Mouse (Mus musculus): ENCODE measurements around the gene Hacd2.
A peak's percentile ranks its signal among the peaks of the same experiment; 100 is the strongest.

Hacd2 gene

DNA sequence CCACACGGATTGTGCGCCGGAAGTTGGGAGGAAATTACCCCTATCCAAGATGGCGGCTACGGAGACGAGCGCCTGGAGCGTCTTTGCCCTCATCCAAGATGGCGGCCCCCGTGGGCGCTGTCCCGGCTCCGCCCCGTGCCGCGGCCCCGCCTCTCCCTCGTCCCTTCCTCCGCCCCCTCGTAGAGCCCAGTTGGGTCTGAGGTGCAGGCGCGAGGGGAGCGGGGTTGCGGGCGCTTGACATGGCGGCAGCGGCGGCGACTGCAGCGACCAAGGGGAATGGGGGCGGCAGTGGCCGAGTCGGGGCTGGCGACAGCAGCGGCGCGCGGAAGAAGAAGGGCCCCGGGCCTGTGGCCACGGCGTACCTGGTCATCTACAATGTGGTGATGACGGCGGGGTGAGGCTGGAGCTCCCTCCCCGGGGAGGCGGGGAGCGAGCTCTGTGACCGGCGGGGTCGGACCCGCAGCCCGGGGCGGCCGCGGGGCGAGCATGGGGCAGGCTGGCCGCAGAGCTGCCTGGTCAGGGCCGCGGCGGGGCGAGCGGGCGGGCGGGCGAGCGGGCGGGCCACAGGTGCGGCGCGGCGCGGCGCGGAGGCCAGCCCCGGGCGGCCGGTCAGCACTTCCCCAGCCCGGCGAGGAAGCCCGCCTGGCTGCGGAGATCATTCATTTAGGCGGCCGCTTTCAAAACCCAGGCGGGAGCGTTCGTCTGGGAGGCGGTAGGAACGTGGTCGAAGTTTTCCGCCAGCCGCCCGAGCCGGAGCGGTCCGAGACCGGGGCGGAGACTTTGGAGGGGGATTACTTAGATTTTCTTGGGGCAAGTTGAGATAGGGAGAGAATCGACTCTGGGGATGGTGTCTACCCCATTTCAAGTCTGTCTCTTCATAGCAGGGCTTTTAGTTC, at the start of gene Hacd2:
Gene Hacd2, plus strand, starts transcription at position 187 of the 896 bp plus-strand sequence.
- DNase-seq (ENCODE audit: low spot score in 2 of 2) = peak; percentile 87 to 95

DNA sequence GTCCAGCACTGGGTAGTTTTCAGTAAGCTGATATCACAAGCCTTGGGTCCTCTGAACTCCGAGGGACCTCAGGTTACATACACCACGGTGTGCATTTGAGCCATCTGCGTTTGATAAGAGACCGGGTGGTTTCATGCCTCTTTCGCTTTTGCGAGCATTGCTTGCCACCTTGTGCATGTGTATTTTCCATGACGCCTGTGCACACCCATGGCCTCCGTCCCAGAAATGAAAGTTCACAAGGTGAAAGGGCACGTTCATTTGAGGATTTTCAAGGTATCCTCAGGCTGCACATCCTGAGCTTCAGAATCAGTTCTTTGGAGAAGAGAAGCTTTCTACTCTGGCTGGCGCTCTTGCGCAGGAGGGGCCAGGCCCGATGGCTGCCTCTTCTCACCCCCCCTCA, 49.8 kb upstream of the Hacd2 start:
- DNase-seq (ENCODE audit: low spot score in 2 of 2) = no peak

DNA sequence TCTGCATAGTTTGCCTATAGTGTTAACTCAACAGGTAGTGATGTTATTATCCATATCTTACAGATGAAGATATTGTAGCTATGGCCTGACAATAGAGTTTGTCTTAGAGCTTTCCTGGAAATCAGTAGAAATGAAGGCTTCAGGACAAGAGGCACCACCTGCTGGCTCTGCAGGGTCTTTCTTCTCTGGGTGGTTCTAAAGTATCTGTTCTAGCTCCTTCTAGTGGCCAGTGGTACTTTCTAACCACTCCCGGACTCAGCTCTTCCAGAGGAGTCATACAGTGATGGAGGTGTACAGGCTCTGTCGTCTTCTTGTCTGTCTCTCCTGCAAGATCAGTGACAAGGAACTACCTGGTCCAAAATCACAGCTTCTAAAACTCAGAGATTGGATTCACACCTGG, 46.7 kb upstream of the Hacd2 start:
- DNase-seq (ENCODE audit: low spot score in 2 of 2) = no peak

DNA sequence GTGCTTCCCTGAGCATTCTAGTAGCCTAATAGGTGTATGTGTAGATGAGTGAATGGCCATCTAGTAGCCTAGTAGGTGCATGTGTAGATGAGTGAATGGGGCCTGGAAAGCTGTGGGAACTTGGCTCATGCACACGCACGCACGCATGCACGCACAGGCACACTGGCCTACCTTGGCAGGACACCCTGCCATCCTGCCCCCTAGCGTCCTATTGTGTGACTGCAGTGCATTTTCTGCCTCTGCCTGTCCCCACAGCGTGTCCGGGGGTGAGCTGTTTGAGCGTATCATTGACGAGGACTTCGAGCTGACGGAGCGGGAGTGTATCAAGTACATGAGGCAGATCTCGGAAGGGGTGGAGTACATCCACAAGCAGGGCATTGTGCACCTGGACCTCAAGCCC, 45.6 kb upstream of the Hacd2 start:
- peak in 1 of 2 experiments; percentile 28 for DNase-seq (ENCODE audit: low spot score in 2 of 2)

DNA sequence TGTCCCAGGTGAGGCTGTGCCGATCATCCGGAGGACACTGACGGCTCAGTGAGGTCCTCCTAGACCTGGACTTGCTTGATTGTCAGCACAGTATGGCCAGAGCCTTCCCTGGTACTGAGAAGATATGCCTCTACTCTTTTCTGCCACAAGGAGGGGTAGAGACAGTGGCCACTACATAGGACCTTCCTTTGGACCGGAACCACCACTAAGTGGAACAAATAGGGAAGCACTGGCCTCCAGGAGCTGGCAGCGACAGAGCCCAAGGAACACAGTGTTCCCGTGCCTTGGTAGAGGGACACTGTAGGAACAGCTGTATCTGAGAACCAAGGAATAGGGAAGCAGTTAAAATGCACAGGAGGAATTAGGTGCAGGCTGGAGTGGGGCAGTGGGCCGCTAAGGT, 44.2 kb upstream of the Hacd2 start:
- DNase-seq (ENCODE audit: low spot score in 2 of 2) = no peak

DNA sequence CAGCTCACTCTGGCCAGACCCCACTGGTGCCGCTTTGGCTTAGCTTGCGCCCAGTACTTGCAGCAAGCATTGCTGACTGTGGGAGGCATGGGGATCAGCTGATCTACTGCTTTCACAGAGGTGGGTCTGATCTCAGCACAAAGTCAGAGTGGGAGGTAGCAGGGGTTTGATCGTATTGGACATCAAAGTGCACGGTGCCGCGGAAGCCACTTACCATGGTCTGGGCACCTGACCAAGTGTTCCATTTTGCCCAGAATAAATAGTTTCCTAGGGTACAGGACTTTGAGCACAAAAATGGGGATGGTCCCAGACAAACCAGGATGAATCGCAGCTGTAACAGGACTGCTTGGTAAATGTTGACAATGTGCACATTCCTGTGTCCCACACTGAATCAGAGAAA, 41.2 kb upstream of the Hacd2 start:
- no peak for DNase-seq (ENCODE audit: low spot score in 2 of 2)

DNA sequence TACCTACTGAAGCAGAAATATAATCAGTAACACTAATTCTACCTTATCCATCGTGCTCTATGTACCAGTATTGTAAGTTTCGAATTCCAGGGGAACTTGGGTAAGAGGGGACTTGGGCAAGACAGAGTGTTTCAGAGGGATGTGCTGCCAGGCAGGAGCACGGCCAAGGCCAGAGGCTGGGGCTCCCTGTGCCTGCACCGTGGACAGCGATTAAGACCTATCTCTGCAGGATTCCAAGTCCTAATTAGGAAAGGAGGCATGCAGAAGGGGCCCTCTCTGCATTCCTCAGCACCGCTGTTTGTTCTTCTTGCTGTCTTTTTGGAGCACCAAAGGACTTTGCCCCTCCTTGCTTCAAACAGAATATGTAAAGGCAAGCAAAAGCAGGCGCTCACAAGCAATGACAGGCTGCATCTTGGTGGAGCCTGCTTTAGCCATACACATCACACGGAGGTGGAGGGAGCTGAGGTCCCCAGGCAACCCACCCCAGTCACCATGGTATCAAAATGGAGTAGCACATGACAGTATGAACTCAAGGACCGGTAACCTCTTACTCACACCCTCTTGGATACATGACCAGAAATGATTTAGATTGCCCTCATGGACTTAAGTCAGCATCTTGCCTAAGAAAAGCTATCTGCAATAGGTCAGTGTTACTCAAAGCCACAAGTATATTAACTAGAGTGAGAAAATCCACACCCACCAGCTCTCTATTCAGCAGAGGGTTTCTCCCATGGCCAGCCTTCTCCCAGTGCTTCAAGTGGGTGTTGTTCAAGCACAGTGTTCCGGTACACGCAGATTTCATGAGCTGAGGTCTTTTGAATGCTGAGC, 37.8 kb upstream of the Hacd2 start:
- DNase-seq (ENCODE audit: low spot score in 2 of 2) = no peak

DNA sequence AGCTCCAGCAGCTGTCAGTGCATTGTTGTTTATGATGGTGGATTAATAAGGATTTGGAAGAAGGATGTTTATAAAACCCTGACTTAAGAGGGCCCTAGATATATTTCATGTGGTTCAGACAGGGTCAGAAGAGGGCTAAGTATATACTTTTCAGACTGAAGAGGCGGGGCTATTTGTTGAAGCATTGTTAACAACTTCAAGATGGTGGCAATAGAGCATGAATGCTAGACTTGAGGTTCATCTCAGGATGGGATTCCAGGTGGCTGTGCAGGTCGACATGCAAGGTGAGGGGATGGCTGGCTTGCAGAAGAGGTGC, 37.2 kb upstream of the Hacd2 start:
- DNase-seq (ENCODE audit: low spot score in 2 of 2) = no peak

DNA sequence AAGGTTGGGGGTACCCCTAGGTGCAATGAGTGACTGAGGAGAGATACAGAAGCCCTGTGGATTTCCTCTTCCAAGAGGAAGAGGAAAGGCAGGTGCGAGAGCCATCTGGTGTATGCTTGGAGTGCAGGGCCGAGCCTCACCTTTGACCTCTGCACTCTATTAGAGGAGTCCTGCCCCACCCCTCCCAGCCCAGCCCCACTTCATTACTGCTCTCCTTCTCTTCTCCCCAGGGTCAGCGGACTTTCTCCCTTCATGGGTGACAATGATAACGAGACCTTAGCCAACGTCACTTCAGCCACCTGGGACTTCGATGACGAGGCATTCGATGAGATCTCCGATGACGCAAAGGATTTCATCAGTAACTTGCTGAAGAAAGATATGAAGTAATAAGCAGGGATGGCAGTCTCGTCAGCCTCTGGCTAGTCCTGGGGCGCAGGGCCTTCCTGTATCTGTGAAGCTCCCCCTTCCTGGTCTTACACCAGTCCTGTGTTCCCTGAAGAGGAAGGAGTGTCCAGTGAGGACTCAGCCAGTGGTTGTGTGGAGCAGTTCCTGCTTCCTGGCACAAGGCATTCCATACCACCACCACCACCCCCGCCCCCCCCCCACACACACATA, 35.9 kb upstream of the Hacd2 start:
- DNase-seq (ENCODE audit: low spot score in 2 of 2) = no peak

DNA sequence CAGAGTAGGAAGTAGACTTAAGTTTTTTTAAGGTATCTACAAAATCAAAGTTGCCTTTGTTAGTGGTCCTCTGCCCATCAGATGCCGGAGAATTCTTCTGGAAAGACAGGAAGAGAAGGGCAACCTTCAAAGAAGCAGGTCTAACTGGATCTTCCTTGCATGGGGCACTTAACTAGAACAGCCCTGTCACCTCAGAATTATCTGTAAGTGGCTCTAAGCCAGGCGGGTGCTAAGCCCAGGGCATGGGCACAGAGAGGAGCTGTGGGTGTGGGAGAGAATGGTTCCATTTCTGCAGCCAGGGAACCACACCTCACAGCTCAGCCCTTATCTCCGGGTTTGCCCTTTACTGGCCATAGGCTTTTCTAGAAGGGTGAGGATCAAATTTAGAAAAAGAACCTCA, 30.9 kb upstream of the Hacd2 start:
- DNase-seq (ENCODE audit: low spot score in 2 of 2) = no peak

DNA sequence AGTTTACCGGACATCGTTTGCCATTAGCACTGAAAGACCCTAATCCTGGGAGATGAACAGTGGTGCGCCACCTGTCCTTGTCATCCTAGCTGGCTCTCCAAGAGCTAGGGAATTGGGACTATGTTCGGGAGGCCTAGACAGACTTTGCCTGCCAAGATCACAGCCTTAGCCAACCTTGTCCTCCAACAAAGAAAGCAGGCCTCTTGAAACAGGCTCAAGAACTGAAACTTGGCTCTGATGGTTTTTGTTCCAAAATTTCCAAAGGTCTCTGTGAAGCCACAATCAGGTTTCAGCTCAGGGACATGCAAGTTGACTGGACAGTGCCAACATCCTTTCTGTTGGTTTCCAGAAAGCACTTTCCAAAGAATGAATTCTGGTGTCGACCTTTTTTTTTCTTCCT, 29.4 kb upstream of the Hacd2 start:
- DNase-seq (ENCODE audit: low spot score in 2 of 2) = no peak

DNA sequence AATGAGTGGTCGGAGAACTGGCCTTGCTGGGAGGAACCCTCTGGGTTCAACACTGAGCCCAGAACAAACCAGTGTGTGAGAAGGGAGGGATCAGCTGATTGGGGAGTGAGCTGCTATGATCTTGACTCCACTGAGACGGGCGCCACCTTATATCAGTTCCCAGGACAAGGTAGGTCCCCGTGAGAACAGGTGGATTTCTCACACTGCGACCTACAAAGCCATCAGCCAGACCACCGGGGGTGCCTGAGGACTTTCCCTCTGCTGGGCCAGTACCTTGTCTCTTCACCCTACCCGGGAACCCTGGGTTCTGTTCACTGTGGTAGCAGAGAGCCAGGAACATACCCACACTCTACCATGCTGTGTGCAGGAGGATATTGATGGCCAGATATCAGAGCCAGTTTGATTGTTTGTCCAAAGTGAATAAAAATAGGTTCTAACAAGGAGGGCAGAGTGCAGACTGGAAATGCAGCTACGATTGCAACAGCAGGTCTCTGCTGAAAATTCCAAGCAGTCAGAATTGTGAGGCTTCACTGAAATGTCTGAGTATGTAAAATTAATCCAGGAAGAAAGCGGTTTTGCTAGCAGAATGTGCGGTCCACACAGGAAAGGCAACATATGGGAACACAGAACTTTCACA, 28.4 kb upstream of the Hacd2 start:
- no peak for DNase-seq (ENCODE audit: low spot score in 2 of 2)

DNA sequence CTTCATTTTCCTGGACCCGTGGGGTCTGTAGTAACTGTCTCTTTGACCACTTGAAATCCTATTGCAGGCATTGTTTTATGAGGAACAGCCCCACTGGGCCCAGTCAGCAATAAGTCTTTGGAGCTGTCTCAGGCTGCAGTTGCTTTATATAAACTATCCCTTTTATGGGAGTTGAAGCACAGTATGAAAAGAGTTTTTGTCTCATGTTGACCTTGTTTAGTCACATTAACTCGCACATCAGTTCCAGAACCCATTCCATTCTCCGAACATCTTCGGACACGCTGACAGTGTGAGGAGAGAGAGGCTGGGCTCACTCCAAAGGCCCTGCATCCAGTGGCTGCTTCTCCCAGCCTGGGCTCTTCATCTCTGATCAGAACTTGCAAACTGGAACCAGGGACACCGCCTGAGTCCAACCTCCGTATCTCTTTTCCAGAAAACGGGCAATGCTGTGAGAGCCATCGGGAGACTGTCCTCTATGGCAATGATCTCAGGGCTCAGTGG, 27.5 kb upstream of the Hacd2 start:
- DNase-seq (ENCODE audit: low spot score in 2 of 2) = no peak

DNA sequence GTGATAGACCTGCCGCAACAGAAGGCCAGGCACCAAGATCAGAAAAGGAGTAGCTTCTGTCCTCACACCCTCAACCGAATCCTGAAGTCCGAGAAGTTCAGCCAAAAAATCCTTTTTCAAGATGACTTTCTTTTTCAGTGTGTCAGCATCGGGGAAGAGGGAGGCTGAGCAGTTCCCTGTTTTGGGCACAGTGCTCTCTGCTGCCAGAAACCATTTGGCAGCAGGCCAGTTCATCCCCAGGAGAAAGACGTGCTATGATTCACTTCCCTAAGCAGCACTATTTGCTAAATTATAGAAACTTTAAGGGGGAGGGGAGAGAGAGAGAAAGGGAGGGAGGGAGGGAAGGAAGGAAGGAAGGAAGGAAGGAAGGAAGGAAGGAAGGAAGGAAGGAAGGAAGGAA, 26.1 kb upstream of the Hacd2 start:
- DNase-seq (ENCODE audit: low spot score in 2 of 2) = peak in 1 of 2 experiments; percentile 29

DNA sequence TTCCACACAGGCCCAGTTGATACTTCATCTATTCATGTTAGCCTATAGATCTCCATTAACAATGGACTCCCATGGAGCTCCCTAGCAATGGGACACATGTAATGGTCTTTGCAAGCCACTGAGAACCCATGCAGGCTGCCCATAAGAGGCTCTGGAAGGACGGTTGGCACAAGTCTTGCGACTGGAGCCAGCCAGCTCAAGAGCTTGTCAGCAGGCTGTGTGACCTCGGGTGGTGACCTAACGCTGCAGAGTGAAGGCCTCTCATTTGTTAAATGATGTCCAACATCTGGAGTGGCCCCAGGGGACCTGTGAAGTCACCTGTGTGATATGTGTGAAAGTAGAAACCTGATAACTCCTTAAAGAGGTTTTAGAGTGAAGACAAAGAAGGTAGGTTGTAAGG, 25.2 kb upstream of the Hacd2 start:
- DNase-seq (ENCODE audit: low spot score in 2 of 2) = no peak

DNA sequence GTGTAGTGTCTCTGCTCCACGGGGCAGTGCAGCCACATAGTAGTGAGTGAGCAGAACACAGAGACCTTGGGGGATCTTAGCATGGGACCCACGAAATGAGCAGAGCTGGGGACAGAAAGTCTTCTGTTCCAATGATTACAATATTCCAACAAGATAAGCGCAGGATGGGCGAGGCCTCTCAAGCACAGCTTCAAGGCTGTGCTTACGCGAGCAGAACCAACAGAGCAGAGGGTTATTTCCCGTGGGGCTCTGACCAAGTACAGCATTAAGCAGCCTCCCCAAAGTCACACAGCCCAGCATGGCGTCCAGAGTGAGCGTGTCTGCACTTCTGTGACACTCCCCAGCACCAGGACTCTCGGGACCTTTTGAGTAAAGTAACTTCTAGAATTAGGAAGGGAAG, 24.7 kb upstream of the Hacd2 start:
- no peak for DNase-seq (ENCODE audit: low spot score in 2 of 2)

DNA sequence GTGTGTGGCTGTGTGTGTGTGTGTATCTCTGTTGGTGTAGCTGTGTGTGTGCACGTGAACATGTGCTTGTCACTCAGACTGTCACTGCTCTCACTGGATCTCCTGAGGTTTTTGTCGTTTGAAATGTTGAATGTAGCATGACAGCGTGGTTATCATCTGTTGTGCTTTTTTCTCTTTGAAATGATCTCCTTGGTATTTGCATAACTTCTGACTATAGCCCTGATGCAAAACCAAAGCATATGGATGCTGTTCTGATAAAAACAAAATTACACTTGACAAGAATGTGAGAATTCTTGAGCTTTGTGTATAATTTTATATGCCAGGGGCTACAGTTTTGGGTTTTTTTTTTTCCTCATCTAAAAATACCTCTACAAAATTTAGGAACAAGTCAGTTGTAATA, 23.2 kb upstream of the Hacd2 start:
- DNase-seq (ENCODE audit: low spot score in 2 of 2) = no peak

DNA sequence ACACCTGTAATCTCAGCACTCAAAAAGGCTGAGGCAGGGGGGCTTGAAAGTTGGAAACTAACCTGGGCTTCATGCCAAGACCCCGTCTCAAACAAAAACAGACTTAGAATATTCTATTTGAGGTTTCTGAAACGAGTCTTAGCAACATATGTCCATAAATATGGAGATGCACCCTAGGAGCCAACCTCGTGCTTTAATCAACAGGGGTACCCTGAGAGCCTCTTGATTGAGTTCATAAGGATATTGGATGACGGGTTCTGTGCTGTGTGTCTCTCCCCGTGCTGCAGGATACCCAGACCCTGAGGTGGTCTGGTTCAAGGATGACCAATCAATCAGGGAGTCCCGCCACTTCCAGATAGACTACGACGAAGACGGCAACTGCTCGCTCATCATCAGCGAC, 22.2 kb upstream of the Hacd2 start:
- no peak for DNase-seq (ENCODE audit: low spot score in 2 of 2)

DNA sequence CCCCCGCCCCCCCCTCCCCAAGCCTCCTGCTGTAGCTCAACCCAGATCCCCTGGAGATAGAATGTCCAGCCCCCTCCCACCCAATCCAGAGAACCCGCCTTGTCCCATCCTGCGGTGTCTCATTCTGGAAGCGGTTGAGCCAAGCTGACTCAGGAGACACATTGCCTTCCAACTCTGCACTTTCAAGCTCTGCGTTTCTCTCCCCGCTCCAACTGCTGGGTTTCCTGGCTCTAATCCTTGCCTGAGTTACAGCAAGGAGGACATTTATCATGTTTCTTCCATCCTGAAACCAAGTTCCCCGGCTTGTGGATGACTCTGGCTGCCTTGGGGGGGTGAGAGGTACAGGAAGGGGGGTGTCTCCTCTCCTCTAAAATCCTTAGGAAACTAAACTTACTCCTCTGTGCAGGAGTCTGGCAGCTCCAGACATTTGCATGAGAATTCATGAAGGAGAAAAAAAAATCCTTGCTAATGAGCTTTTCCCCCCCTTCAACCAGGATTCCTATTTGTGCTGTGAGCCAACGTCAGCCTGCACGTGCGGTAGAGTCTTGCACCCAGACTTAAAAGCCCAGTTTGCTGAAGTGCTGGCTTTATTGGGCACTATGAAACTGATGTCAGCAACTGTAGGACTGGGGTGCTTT, 21.2 kb upstream of the Hacd2 start:
- no peak for DNase-seq (ENCODE audit: low spot score in 2 of 2)

DNA sequence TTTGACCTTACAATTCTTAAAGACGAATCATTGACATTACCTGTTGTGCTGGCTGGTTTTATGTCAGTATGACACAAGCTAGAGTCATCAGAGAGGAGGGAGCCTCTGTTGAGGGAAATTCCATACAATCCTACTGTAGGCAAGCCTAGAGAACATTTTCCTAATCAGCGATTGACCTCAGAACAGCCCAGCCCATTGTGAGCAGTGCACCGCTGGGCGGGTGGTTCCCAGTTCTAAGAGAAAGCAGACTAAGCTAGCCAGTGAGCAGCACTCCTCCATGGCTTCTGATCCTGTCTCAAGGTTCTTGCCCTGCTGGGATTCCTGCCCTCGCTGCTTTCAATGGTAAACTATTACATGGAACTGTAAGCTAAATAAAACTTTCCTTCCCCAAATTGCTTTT, 17.9 kb upstream of the Hacd2 start:
- no peak for DNase-seq (ENCODE audit: low spot score in 2 of 2)

DNA sequence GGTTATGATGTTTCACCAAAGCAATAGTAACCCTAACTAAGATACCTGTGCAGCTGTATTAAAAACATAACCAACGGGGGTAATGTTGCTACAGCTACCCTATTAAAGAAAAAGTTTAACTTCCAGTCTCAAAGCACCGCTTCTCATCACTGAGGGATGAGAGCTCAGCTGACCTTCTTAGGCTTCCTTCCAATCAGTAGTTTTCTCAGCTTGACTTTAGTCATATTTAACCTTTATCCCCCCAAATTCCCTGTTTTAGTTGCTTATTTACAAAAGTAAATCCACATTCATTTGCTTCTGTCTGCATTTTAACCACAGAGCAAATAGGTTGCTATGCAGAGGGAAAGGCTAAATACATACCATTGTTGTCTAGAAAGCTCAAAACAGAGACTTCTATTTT, 17.5 kb upstream of the Hacd2 start:
- DNase-seq (ENCODE audit: low spot score in 2 of 2) = no peak

DNA sequence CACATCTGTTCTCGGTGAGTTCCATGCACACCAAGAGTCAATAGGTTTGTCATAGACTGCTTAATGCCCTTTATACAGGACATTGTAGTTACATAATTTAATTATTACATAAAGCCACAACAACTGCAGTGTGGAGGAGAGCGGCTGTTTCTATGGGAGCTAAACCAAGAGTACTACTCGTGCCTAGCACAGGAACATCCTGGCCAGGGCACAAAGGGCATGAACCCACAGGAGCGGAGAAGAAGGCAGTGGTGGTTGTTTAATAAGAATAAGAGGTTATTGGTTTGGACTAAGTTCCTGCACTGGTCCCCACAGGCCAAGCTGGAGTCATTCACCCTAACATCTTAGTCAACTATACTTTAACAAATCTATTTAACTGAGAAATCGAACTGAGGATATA, 16.0 kb upstream of the Hacd2 start:
- no peak for DNase-seq (ENCODE audit: low spot score in 2 of 2)

Data from spleen, postnatal 10 days (tissue).